Mouse (Mus musculus): ENCODE data around the gene Nmnat1. TPM values are rescaled to one million over a fixed set of nuclear protein-coding genes. Genes with fewer than 3 reads are reported as not detected.
"Not testable (repeated sequence)": the region's sequence is repeated elsewhere in the genome, so short reads cannot be mapped to it uniquely, and the experiment has no call there.

Nmnat1 gene
- polyA plus RNA-seq, 1 experiment from 2014 or later = 14.3 TPM

- peaks cover 6% of the 10 kb centered on the region; the same call in 1 of the 2 replicates for H3K4me1 ChIP-seq (replicated peaks; ENCODE audit: control insufficient read depth, insufficient read depth, low read length)
- WGBS = under 1% methylated on average over 36 of the region's 36 CpGs
- H3K27ac ChIP-seq (ENCODE audit: low read depth, low read length) = peak overlapping the region; percentile 76
- H3K4me2 ChIP-seq = peak overlapping the region; percentile 88
- ATAC-seq (replicated peaks; ENCODE audit: low FRiP score) (peak; percentile 95), DNase-seq (ENCODE audit: low spot score) (peak; percentile 90)
- H3K27me3 ChIP-seq (replicated peaks; ENCODE audit: control insufficient read depth, insufficient read depth, low read length) = no peaks in the 10 kb centered on the region
- no peaks in the 10 kb centered on the region for H3K36me3 ChIP-seq (ENCODE audit: control insufficient read depth, insufficient read depth, low read length)
- peak overlapping the region; percentile 40 for H3K4me3 ChIP-seq (ENCODE audit: low read depth, low read length)
- H3K9me3 ChIP-seq (ENCODE audit: control insufficient read depth, low read length) = no peaks in the 10 kb centered on the region
- peak overlapping the region; percentile 69 for H3K9ac ChIP-seq (ENCODE audit: low read depth, low read length)
These were observed 39.9 kb downstream of the Nmnat1 start for GRCm38 (mm10) chr4:149444964-149445701.

GRCm38 (mm10) chr4:149444465-149444864 is 40.5 kb downstream of the Nmnat1 start:
- Histone ChIP-seq H3K9ac (ENCODE audit: low read depth, low read length) (no peak overlapping the region), H3K36me3 (ENCODE audit: control insufficient read depth, insufficient read depth, low read length) (no peaks in the 10 kb centered on the region), H3K4me1 (replicated peaks; ENCODE audit: control insufficient read depth, insufficient read depth, low read length) (peaks cover 6% of the 10 kb centered on the region; the same call in 1 of the 2 replicates), H3K27ac (ENCODE audit: low read depth, low read length) (no peak overlapping the region), H3K9me3 (ENCODE audit: control insufficient read depth, low read length) (no peaks in the 10 kb centered on the region), H3K4me2 (peak overlapping the region; percentile 88), H3K4me3 (ENCODE audit: low read depth, low read length) (no peak overlapping the region), H3K27me3 (replicated peaks; ENCODE audit: control insufficient read depth, insufficient read depth, low read length) (no peaks in the 10 kb centered on the region)
- ATAC-seq (replicated peaks; ENCODE audit: low FRiP score) (no peak), DNase-seq (ENCODE audit: low spot score) (no peak)
- 59% methylated on average over 1 of the region's 1 CpGs for WGBS

GRCm38 (mm10) chr4:149442436-149442835 is 42.6 kb downstream of the Nmnat1 start:
- H3K4me3 ChIP-seq (ENCODE audit: low read depth, low read length) = no peak overlapping the region
- DNase-seq (ENCODE audit: low spot score) (no peak), ATAC-seq (replicated peaks; ENCODE audit: low FRiP score) (no peak)
- 58% methylated on average over 3 of the region's 3 CpGs for WGBS
- no peaks in the 10 kb centered on the region for H3K36me3 ChIP-seq (ENCODE audit: control insufficient read depth, insufficient read depth, low read length)
- H3K27ac ChIP-seq (ENCODE audit: low read depth, low read length) = no peak overlapping the region
- no peaks in the 10 kb centered on the region for H3K27me3 ChIP-seq (replicated peaks; ENCODE audit: control insufficient read depth, insufficient read depth, low read length)
- peaks cover 6% of the 10 kb centered on the region; the same call in 1 of the 2 replicates for H3K4me1 ChIP-seq (replicated peaks; ENCODE audit: control insufficient read depth, insufficient read depth, low read length)
- no peak overlapping the region for H3K4me2 ChIP-seq
- H3K9me3 ChIP-seq (ENCODE audit: control insufficient read depth, low read length) = no peaks in the 10 kb centered on the region
- no peak overlapping the region for H3K9ac ChIP-seq (ENCODE audit: low read depth, low read length)

- no peak overlapping the region for H3K4me3 ChIP-seq (ENCODE audit: low read depth, low read length)
- WGBS = 83% methylated on average over 8 of the region's 8 CpGs
- H3K4me1 ChIP-seq (replicated peaks; ENCODE audit: control insufficient read depth, insufficient read depth, low read length) = peaks cover 2% of the 10 kb centered on the region; the same call in 1 of the 2 replicates
- no peak overlapping the region for H3K9ac ChIP-seq (ENCODE audit: low read depth, low read length)
- no peaks in the 10 kb centered on the region for H3K36me3 ChIP-seq (ENCODE audit: control insufficient read depth, insufficient read depth, low read length)
- ATAC-seq (replicated peaks; ENCODE audit: low FRiP score) (no peak), DNase-seq (ENCODE audit: low spot score) (no peak)
- H3K9me3 ChIP-seq (ENCODE audit: control insufficient read depth, low read length) = no peaks in the 10 kb centered on the region
- no peak overlapping the region for H3K4me2 ChIP-seq
- no peak overlapping the region for H3K27ac ChIP-seq (ENCODE audit: low read depth, low read length)
- H3K27me3 ChIP-seq (replicated peaks; ENCODE audit: control insufficient read depth, insufficient read depth, low read length) = no peaks in the 10 kb centered on the region
These were observed 44.4 kb downstream of the Nmnat1 start for GRCm38 (mm10) chr4:149440576-149440975.

GRCm38 (mm10) chr4:149431887-149432286 is 53.1 kb downstream of the Nmnat1 start:
- H3K4me3 ChIP-seq (ENCODE audit: low read depth, low read length); H3K9me3 ChIP-seq (ENCODE audit: control insufficient read depth, low read length); ATAC-seq (replicated peaks; ENCODE audit: low FRiP score): not testable (repeated sequence)

GRCm38 (mm10) chr4:149429592-149429991 is 55.4 kb downstream of the Nmnat1 start:
- ATAC-seq (replicated peaks; ENCODE audit: low FRiP score) (no peak), DNase-seq (ENCODE audit: low spot score) (no peak)
- WGBS = 75% methylated on average over 5 of the region's 5 CpGs
- Histone ChIP-seq H3K9ac (ENCODE audit: low read depth, low read length) (no peak overlapping the region), H3K9me3 (ENCODE audit: control insufficient read depth, low read length) (no peaks in the 10 kb centered on the region), H3K36me3 (ENCODE audit: control insufficient read depth, insufficient read depth, low read length) (no peaks in the 10 kb centered on the region), H3K4me3 (ENCODE audit: low read depth, low read length) (no peak overlapping the region), H3K27ac (ENCODE audit: low read depth, low read length) (no peak overlapping the region), H3K27me3 (replicated peaks; ENCODE audit: control insufficient read depth, insufficient read depth, low read length) (no peaks in the 10 kb centered on the region), H3K4me2 (no peak overlapping the region), H3K4me1 (replicated peaks; ENCODE audit: control insufficient read depth, insufficient read depth, low read length) (peaks cover 8% of the 10 kb centered on the region)

More at GRCm38 (mm10) chr4:149431887-149432286, 53.1 kb downstream of the Nmnat1 start:
- not testable (repeated sequence) for H3K36me3 ChIP-seq (ENCODE audit: control insufficient read depth, insufficient read depth, low read length); H3K4me2 ChIP-seq; DNase-seq (ENCODE audit: low spot score); H3K27me3 ChIP-seq (replicated peaks; ENCODE audit: control insufficient read depth, insufficient read depth, low read length); H3K4me1 ChIP-seq (replicated peaks; ENCODE audit: control insufficient read depth, insufficient read depth, low read length); H3K27ac ChIP-seq (ENCODE audit: low read depth, low read length); H3K9ac ChIP-seq (ENCODE audit: low read depth, low read length)
- 58% methylated on average over 1 of the region's 1 CpGs for WGBS

- ATAC-seq (replicated peaks; ENCODE audit: low FRiP score) = peak; percentile 90
These were observed 58.4 kb downstream of the Nmnat1 start, which contains the start of gene Ube4b for GRCm38 (mm10) chr4:149426325-149427199. Ube4b (minus strand) TSS chr4:149426749.

GRCm38 (mm10) chr4:149425801-149426292 is 59.2 kb downstream of the Nmnat1 start:
- H3K4me2 ChIP-seq = peak overlapping the region; percentile 82
- DNase-seq (ENCODE audit: low spot score) (no peak), ATAC-seq (replicated peaks; ENCODE audit: low FRiP score) (peak; percentile 66)
- peak overlapping the region; percentile 97 for H3K27ac ChIP-seq (ENCODE audit: low read depth, low read length)
- H3K9ac ChIP-seq (ENCODE audit: low read depth, low read length) = peak overlapping the region; percentile 96
- under 1% methylated on average over 35 of the region's 35 CpGs for WGBS
- peak overlapping the region; percentile 98 for H3K4me3 ChIP-seq (ENCODE audit: low read depth, low read length)
- H3K36me3 ChIP-seq (ENCODE audit: control insufficient read depth, insufficient read depth, low read length) = no peaks in the 10 kb centered on the region; the same call in 1 of the 2 replicates
- no peaks in the 10 kb centered on the region for H3K9me3 ChIP-seq (ENCODE audit: control insufficient read depth, low read length)
- H3K27me3 ChIP-seq (replicated peaks; ENCODE audit: control insufficient read depth, insufficient read depth, low read length) = no peaks in the 10 kb centered on the region
- H3K4me1 ChIP-seq (replicated peaks; ENCODE audit: control insufficient read depth, insufficient read depth, low read length) = peaks cover 12% of the 10 kb centered on the region

More at GRCm38 (mm10) chr4:149426325-149427199, 58.4 kb downstream of the Nmnat1 start, which contains the start of gene Ube4b:
- H3K36me3 ChIP-seq (ENCODE audit: control insufficient read depth, insufficient read depth, low read length) = no peaks in the 10 kb centered on the region; the same call in 1 of the 2 replicates
- H3K27ac ChIP-seq (ENCODE audit: low read depth, low read length) = peak within 1 kb of the TSS; percentile 97
- under 1% methylated on average over 48 of the region's 50 CpGs for WGBS
- no peaks in the 10 kb centered on the region for H3K27me3 ChIP-seq (replicated peaks; ENCODE audit: control insufficient read depth, insufficient read depth, low read length)
- H3K4me3 ChIP-seq (ENCODE audit: low read depth, low read length) = peak within 1 kb of the TSS; percentile 98
- DNase-seq (ENCODE audit: low spot score) = peak; percentile 99
- peak within 1 kb of the TSS; percentile 96 for H3K9ac ChIP-seq (ENCODE audit: low read depth, low read length)
- H3K9me3 ChIP-seq (ENCODE audit: control insufficient read depth, low read length) = no peaks in the 10 kb centered on the region
- peak within 1 kb of the TSS; percentile 82 for H3K4me2 ChIP-seq
- peaks cover 12% of the 10 kb centered on the region for H3K4me1 ChIP-seq (replicated peaks; ENCODE audit: control insufficient read depth, insufficient read depth, low read length)
